Mouse (Mus musculus) neural tube, embryonic 13.5 days (tissue): Measurements from ENCODE around the gene Vapa. TPM values are rescaled to one million over a fixed set of nuclear protein-coding genes. Genes with fewer than 3 reads are reported as not detected.
"Not testable (repeated sequence)": the region's sequence is repeated elsewhere in the genome, so short reads cannot be mapped to it uniquely, and the experiment has no call there.

ENCODE experiments used
- ATAC-seq: fragments of 200-750 bp; cut with Nextera tagmentation; 2 replicates; pipeline ENCODE4 v1.8.0; 2017; ENCODE audit warnings: low read depth, mild to moderate bottlenecking, moderate TSS enrichment, moderate library complexity
- H3K27ac ChIP-seq: fragments of 300-500 bp; sonication (generic); replicated peaks from 2 replicates; pipeline ENCODE4 v1.5.1; 2015; ENCODE audit warnings: moderate library complexity, mild to moderate bottlenecking, inconsistent platforms
- H3K27me3 ChIP-seq: fragments of 300-500 bp; sonication (generic); 2 replicates; pipeline ENCODE4 v1.6.1; 2015; ENCODE audit warnings: mild to moderate bottlenecking, inconsistent platforms
- H3K36me3 ChIP-seq: fragments of 300-500 bp; sonication (generic); 2 replicates; pipeline ENCODE4 v1.6.1; 2015; ENCODE audit warnings: mild to moderate bottlenecking, inconsistent platforms
- H3K4me1 ChIP-seq: fragments of 300-500 bp; sonication (generic); replicated peaks from 2 replicates; pipeline ENCODE4 v1.6.1; 2015; ENCODE audit warnings: inconsistent platforms
- H3K4me2 ChIP-seq: fragments of 300-500 bp; sonication (generic); 2 replicates; pipeline ENCODE4 v1.6.1; 2015; ENCODE audit warnings: inconsistent platforms, mild to moderate bottlenecking, moderate library complexity
- H3K4me3 ChIP-seq: fragments of 300-500 bp; sonication (generic); 2 replicates; pipeline ENCODE4 v1.5.1; 2015; ENCODE audit warnings: mild to moderate bottlenecking, inconsistent platforms
- H3K9ac ChIP-seq: fragments of 300-500 bp; sonication (generic); 2 replicates; pipeline ENCODE4 v1.6.1; 2015; ENCODE audit warnings: moderate library complexity, mild to moderate bottlenecking, inconsistent platforms
- H3K9me3 ChIP-seq: fragments of 300-500 bp; sonication (generic); 2 replicates; pipeline ENCODE4 v1.6.1; 2016; ENCODE audit warnings: inconsistent platforms
- WGBS: fragments of 180-500 bp; shearing (Covaris S2); methylation state at CpG from one replicate; pipeline ENCODE4 v1.1.7; 2015; 5-methylcytosine and 5-hydroxymethylcytosine counted together
- polyA plus RNA-seq: library from polyadenylated mRNA; unstranded; fragments of >200 nt; fragmentation: Nextera tagmentation; extraction: Ambion mirVana; gene quantifications from 2 replicates; pipeline ENCODE4 v1.2.1, GENCODE M21; 2015

Vapa gene
- polyA plus RNA-seq, 1 experiment from 2014 or later, result 308 TPM

DNA sequence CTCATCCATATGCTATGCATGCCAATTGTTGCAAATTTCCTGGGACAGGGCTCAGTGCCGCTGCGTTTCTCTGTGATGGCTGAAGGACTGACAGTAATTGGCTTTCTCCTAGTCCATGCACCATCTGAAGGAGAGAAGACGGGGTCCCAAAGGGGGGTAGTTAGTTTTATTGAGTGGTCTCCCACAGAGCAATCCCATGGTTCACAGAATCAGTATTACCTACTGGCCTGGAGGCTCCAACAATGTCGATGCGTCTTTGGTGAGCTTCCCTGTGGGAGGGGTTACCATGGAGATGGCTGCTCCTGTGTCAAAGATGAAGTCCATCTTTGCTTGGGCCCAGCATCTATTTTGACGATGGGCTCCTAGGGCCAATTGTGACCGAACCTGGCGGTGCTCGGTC, 54.6 kb downstream of the Vapa start:
- WGBS, result 53% methylated on average over 9 of the region's 9 CpGs
- H3K4me3 ChIP-seq, result no peak overlapping the region
- H3K4me2 ChIP-seq, result peak overlapping the region; percentile 30
- 0 out of 2 replicates have a peak, but pooled peaks cover 5% of the 10 kb centered on the region for H3K4me1 ChIP-seq
- H3K27me3 ChIP-seq, result no peaks in the 10 kb centered on the region
- ATAC-seq, result peak; percentile 33
- H3K36me3 ChIP-seq, result no peaks in the 10 kb centered on the region
- no peak overlapping the region for H3K27ac ChIP-seq
- no peaks in the 10 kb centered on the region for H3K9me3 ChIP-seq
- H3K9ac ChIP-seq, result no peak overlapping the region

DNA sequence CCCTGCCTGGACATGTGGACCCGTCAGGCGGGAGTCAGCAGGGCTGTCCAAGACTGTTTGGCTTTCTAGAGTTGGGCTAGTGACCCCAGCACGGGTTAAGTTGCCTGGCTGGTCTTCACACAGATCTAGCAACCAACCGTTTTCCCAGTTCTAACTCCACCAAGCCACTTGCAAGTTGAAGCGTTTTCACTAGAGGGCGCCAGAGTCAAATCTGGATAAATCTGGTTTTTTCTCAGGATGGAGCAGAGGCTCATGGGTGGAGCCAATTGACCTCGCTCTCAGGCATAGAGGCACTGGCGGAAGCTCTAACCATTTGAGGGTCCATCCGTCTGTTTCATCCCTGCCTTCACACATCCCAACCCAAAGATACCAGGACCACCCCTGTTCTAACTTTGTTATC, 55.1 kb downstream of the Vapa start:
- Histone ChIP-seq H3K27me3 (no peaks in the 10 kb centered on the region), H3K4me3 (no peak overlapping the region), H3K27ac (no peak overlapping the region), H3K4me2 (peak overlapping the region; percentile 30), H3K9ac (no peak overlapping the region), H3K4me1 (0 out of 2 replicates have a peak, but pooled peaks cover 5% of the 10 kb centered on the region), H3K36me3 (no peaks in the 10 kb centered on the region), H3K9me3 (no peaks in the 10 kb centered on the region)
- peak; percentile 47; the same call in 1 of the 2 replicates for ATAC-seq
- 41% methylated on average over 9 of the region's 9 CpGs for WGBS

DNA sequence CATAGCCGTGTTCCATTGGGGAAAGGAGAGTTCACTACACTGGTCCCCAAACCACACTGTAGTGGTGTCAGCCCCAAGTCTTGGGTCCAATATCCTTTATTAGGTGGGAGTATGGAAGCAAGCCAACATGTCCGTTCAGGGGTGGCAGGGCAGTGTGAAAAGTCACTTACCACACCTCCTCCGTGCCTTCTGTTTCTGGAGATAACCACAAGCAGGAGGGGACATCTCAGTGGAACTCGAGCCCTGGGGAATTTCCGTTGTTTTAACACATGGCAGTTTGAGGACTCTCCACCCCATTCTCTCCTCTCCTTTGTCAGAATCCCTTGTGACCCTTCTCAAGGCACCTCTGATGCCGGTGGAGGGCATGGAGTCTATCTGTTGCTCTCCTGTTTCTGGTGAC, 56.1 kb downstream of the Vapa start:
- no peaks in the 10 kb centered on the region for H3K27me3 ChIP-seq
- no peak overlapping the region for H3K27ac ChIP-seq
- H3K4me3 ChIP-seq, result no peak overlapping the region
- no peak for ATAC-seq
- H3K4me1 ChIP-seq, result 0 out of 2 replicates have a peak, but pooled peaks cover 5% of the 10 kb centered on the region
- no peak overlapping the region for H3K9ac ChIP-seq
- H3K9me3 ChIP-seq, result no peaks in the 10 kb centered on the region
- WGBS, result 81% methylated on average over 6 of the region's 6 CpGs
- H3K36me3 ChIP-seq, result no peaks in the 10 kb centered on the region
- no peak overlapping the region for H3K4me2 ChIP-seq

DNA sequence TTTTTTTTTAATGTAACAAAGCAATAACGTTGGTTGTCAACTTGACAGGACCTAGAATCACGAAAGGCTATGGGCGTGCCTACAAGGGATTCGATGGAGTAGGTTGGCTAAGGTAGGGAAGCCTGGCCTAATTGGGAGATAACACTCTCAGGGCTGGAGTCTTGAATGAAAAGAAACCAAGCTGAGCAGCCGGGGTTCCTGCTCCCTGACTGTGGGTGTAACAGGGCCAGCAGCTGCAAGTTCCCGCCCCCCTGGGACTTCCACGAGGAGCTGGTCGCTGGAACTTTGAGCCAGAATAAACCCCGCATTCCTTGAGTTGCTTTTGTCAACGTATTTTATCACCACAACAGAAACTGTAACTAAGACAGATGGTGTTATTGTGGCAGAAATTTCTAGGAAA, 56.6 kb downstream of the Vapa start:
- 71% methylated on average over 10 of the region's 10 CpGs for WGBS
- H3K27me3 ChIP-seq, result no peaks in the 10 kb centered on the region

DNA sequence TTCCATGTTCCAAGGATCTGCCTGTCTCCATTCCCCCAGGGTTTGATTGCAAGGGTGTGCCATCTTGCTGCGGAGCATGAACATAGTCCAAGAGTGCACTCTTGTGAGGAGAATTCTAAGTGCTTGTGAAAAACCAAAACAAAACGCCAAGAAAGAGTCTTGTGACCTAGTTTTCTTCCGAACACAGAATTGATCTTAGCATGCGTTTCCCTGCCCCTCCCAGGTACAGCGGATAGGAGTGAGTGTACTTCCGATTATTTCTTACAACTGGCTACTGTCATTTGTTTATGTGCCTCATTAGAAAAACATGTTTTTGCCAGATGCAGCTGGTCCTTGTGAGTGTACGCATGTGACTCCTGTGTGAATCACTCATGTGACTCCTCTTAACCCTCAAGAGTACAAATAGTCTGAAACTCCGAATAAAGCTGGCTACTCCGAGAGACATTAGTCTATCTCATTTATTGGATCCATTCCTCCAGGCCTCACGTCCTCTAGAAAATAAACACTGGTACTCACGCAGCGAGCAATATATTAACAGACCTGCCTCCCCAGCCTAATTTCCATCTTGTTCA, 60.8 kb downstream of the Vapa start:
- 84% methylated on average over 12 of the region's 12 CpGs for WGBS
- Histone ChIP-seq H3K4me3 (no peak overlapping the region), H3K36me3 (no peaks in the 10 kb centered on the region), H3K4me2 (no peak overlapping the region), H3K9me3 (no peaks in the 10 kb centered on the region), H3K27me3 (no peaks in the 10 kb centered on the region), H3K27ac (no peak overlapping the region), H3K9ac (no peak overlapping the region), H3K4me1 (no peaks in the 10 kb centered on the region)
- no peak for ATAC-seq

More for the DNA sequence above, 56.6 kb downstream of the Vapa start:
- H3K4me1 ChIP-seq, result 0 out of 2 replicates have a peak, but pooled peaks cover 5% of the 10 kb centered on the region
- ATAC-seq, result no peak
- no peak overlapping the region for H3K4me3 ChIP-seq
- H3K4me2 ChIP-seq, result no peak overlapping the region
- H3K9ac ChIP-seq, result no peak overlapping the region
- no peaks in the 10 kb centered on the region for H3K9me3 ChIP-seq
- H3K27ac ChIP-seq, result no peak overlapping the region
- no peaks in the 10 kb centered on the region for H3K36me3 ChIP-seq

DNA sequence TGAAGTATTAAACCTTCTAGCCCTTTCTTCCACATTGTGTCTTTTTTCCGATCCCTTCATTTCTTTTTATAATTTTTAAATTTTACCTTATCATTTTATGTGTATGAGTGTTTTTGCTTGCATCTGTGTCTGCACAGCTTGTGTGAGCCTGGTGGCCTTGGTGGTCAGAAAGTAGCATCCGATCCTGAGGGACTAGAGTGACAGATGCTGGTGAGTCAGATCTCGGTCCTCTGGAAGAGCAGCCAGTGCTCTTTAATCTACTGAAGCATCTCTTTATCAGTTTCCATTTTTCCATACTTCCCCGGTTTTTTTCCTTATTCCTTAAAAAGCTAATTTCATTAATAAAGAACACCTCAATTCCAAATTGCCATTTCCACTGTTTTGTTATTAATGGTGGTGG, 63.0 kb downstream of the Vapa start:
- no peaks in the 10 kb centered on the region for H3K27me3 ChIP-seq
- no peak for ATAC-seq
- no peak overlapping the region for H3K4me2 ChIP-seq
- H3K36me3 ChIP-seq, result no peaks in the 10 kb centered on the region
- 86% methylated on average over 4 of the region's 4 CpGs for WGBS
- H3K9ac ChIP-seq, result no peak overlapping the region
- H3K4me3 ChIP-seq, result no peak overlapping the region
- H3K27ac ChIP-seq, result no peak overlapping the region
- H3K4me1 ChIP-seq, result no peaks in the 10 kb centered on the region
- no peaks in the 10 kb centered on the region for H3K9me3 ChIP-seq

DNA sequence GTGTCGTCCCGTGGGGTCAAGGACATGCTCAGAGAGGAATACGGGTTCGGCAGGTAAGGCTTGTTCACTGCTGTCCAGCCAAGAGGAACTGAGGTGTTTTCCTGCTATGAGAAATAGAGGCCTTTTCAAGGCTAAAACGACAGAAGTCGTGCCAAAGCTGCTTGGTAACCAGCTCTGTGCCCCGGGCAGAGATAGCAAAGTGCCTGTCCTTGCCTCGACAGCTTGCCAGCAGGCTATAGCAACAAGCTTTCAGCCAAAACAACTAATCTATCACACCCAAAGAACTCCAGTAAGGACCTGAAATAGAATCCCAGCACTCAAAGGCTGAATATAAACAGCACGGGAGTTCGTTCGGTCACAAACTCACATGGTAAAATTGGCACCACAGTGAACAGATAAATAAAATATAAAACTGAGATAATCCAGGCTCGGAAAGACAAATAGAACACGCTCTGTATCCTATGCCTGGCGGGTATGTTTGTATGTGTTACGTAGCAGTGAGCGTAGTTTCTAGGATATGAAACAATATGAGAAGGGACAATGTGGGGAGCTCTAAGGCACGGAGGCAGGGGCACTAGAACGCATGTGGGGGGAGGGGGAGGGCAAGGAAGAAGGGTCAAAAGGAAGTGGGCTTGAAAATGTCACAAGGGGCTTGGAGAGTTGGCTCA, 64.5 kb downstream of the Vapa start:
- WGBS, result 77% methylated on average over 18 of the region's 18 CpGs
- no peaks in the 10 kb centered on the region for H3K4me1 ChIP-seq
- no peak for ATAC-seq
- no peaks in the 10 kb centered on the region for H3K9me3 ChIP-seq
- H3K4me3 ChIP-seq, result no peak overlapping the region
- no peak overlapping the region for H3K27ac ChIP-seq
- no peak overlapping the region for H3K9ac ChIP-seq
- no peaks in the 10 kb centered on the region for H3K27me3 ChIP-seq
- no peaks in the 10 kb centered on the region for H3K36me3 ChIP-seq
- no peak overlapping the region for H3K4me2 ChIP-seq

DNA sequence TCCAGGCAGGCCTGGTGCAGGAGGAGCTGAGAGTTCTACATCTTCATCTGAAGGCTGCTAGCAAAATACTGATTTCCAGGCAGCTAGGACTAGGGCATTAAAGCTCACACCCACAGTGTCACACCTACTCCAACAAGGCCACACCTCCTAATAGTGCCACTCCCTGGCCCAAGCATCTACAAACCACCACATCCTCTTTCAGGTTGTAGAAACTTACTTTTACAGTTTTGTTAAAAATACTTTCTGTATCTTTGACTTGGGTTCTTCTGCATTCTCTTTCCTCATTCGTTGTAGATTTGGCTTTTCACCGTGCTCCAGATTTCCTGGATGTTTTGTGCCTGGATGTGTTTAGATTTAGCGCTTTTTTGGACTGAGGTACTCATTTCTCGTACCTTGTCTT, 67.1 kb downstream of the Vapa start:
- not testable (repeated sequence) for H3K4me1 ChIP-seq, H3K36me3 ChIP-seq, H3K9ac ChIP-seq, H3K4me2 ChIP-seq, H3K4me3 ChIP-seq, H3K27ac ChIP-seq, H3K9me3 ChIP-seq, ATAC-seq, H3K27me3 ChIP-seq
- 94% methylated on average over 4 of the region's 4 CpGs for WGBS

DNA sequence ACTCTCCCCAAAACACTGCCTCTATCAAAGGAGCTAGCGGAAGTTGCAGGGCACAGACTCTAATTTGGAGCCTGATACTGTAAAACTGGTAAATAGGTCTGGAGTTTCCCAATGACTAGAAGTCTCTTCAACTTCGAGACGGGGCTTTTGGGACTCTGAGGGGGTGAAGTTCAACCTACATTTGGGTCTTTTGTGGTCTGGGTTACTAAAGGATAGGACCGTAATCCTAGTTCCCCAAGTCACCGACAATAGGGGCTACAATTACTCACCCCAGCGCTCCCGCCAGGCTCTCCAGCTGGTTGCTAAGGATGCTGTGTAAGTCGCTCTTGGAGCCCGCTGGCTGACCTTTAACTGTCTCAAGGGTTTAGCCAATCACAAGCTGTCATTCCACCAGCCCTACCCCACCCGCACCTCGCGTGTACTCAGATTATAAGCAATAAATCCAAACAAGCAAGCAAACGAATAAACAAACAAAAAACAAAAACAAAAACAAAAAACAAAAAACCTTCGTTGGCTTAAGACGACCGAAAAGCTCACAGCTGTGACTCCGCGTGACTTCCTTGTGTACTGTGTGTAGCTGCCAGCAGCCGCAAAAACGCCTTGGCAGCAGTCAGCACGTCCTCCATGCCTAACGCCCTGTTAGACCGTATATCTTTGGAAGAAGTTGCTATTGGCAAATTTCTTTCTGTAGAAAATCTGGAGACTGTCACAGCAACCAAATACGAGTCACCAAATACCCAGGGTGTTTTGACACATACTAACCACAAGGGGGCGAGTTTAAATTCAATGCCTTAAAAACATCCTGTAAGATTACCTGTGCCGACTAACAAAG, 72.7 kb downstream of the Vapa start, which contains the start of gene Tmem232:
Gene Tmem232, minus strand, starts transcription at position 342 of the 832 bp plus-strand sequence.
- Histone ChIP-seq H3K27ac (no peak within 1 kb of the TSS), H3K9me3 (no peaks in the 10 kb centered on the region), H3K36me3 (no peaks in the 10 kb centered on the region), H3K9ac (peak within 1 kb of the TSS; percentile 58), H3K4me3 (peak within 1 kb of the TSS; percentile 36), H3K27me3 (no peaks in the 10 kb centered on the region), H3K4me2 (peak within 1 kb of the TSS; percentile 59), H3K4me1 (0 out of 2 replicates have a peak, but pooled peaks cover 6% of the 10 kb centered on the region)
- ATAC-seq, result peak; percentile 88
- WGBS, result 11% methylated on average over 26 of the region's 26 CpGs

DNA sequence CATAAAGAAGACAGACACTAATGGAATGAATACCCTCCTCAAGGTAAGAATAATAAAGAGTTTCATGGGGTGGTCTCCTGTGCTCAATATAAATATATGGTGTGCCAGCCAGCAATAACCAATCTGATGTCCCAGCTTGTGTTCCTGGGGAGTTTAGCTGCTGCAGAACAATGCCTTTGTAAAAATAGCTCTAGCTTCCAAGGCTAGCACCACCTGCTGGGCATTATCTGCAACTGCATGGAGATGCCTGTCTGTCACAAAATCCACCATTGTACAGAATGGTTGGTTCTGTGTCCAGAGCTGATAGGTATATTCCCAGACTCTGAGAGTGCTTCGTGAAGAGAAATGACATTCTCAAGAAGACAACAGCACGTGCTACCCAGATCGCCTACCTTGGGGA, 77.2 kb downstream of the Vapa start:
- ATAC-seq, result 0 out of 2 replicates have a peak, but pooled peaks have one; percentile 25
- Histone ChIP-seq H3K9me3 (no peaks in the 10 kb centered on the region), H3K27ac (no peak overlapping the region), H3K4me1 (0 out of 2 replicates have a peak, but pooled peaks cover 6% of the 10 kb centered on the region), H3K27me3 (no peaks in the 10 kb centered on the region), H3K4me2 (no peak overlapping the region), H3K4me3 (no peak overlapping the region), H3K36me3 (no peaks in the 10 kb centered on the region), H3K9ac (no peak overlapping the region)
- WGBS, result 36% methylated on average over 3 of the region's 3 CpGs

DNA sequence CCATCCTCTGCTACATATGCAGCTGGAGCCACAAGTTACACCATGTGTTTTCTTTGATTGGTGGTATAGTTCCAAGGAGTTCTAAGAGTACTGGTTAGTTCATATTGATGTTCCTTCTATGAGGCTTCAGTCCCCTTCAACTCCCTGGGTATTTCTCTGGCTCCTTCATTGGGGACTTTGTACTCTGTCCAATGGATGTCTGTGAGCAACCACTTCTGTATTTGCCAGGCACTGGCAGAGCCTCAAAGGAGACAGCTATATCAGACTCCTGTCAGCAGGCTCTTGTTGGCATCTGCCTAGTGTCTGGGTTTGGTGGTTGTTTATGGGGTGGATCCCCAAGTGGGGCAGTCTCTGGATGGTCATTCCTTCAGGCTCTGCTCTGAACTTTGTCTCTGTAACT, 81.0 kb downstream of the Vapa start:
- H3K36me3 ChIP-seq, H3K4me1 ChIP-seq, H3K27ac ChIP-seq, H3K4me3 ChIP-seq, ATAC-seq, H3K9me3 ChIP-seq, H3K27me3 ChIP-seq, H3K4me2 ChIP-seq, H3K9ac ChIP-seq: not testable (repeated sequence)
